Mouse (Mus musculus): ENCODE data around the gene Gm49361.

- TF ChIP-seq CTCF (IDR thresholded peaks at IDR 0.05; ENCODE audit: extremely low read depth, insufficient read depth, low read length) (no peak), POLR2A (IDR thresholded peaks at IDR 0.05; ENCODE audit: extremely low read depth, insufficient read depth, low read length) (no peak)
Measured at GRCm38 (mm10) chr14:57716601-57717245, 29.2 kb downstream of the Gm49361 start.
